Comparison of ENCODE assay signal across 12 mouse cellular contexts in the genomic region with DNA sequence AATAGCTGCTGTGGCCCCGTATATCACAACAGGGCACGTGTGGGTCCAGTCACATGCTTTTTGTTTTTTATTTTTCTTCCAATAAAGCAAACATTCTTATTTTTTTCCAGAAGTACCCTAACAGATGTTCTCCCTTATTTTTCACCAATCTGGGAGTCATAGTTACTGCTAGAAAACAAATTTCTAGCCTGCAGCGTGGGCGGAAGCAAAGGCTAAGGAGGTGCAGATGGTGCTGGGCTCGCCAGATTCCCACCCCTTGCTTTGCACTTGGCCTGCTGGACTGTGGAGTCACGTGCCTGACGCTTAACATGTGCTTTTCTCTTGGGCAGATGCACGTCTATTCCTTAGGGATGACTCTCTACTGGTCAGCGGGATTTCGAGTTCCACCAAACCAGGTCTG. TPM values are rescaled to one million over a fixed set of nuclear protein-coding genes. Genes with fewer than 3 reads are reported as not detected.
DNase-seq lines count a peak whose midpoint lies in the region; ATAC-seq lines count a peak whose summit lies in the region.
"Had no signal": no experiment of that assay in that cellular context is flagged by ENCODE, and none has a peak within 500 bp of the region (broad histone marks: within the 10 kb centered on the region; RNA-seq: fewer than 3 reads in every experiment).

No protein-coding gene starts in this region.

- H3K4me1 ChIP-seq in kidney, embryonic 15.5 days, result peaks cover 6% of the 10 kb centered on the region; the same call in 1 of the 2 replicates
- no peaks in the 10 kb centered on the region for H3K4me1 ChIP-seq in embryonic facial prominence, embryonic 11.5 days (ENCODE audit: control insufficient read depth, insufficient read depth, low read length)
- H3K4me1 ChIP-seq: forebrain, embryonic 10.5 days; liver, embryonic 13.5 days had no signal

- no peak for ATAC-seq in kidney, embryonic 15.5 days (replicated peaks; ENCODE audit: low FRiP score)
- ATAC-seq in embryonic facial prominence, embryonic 11.5 days (replicated peaks; ENCODE audit: insufficient number of reproducible peaks, low FRiP score, low TSS enrichment, low read depth), result no peak
- ATAC-seq in cerebellum, adult (ENCODE audit: insufficient number of reproducible peaks, low FRiP score, low TSS enrichment), result no peak
- no peak for ATAC-seq in CD4-positive, CD25-positive, alpha-beta regulatory T cell, adult 4 months

- WGBS in kidney, embryonic 15.5 days, result 68% methylated on average over 10 of the region's 10 CpGs
- 67% methylated on average over 10 of the region's 10 CpGs for WGBS in embryonic facial prominence, embryonic 11.5 days

- no peaks in the 10 kb centered on the region for H3K9me3 ChIP-seq in kidney, embryonic 15.5 days (replicated peaks)
- H3K9me3 ChIP-seq in embryonic facial prominence, embryonic 11.5 days (replicated peaks; ENCODE audit: control insufficient read depth, low read length), result no peaks in the 10 kb centered on the region
- H3K9me3 ChIP-seq: forebrain, embryonic 10.5 days; liver, embryonic 13.5 days had no signal

- no peaks in the 10 kb centered on the region for H3K36me3 ChIP-seq in kidney, embryonic 15.5 days
- no peaks in the 10 kb centered on the region for H3K36me3 ChIP-seq in embryonic facial prominence, embryonic 11.5 days (replicated peaks; ENCODE audit: control insufficient read depth, insufficient read depth, low read depth, low read length)
- H3K36me3 ChIP-seq: forebrain, embryonic 10.5 days; liver, embryonic 13.5 days had no signal

- no peak overlapping the region for H3K4me3 ChIP-seq in kidney, embryonic 15.5 days (replicated peaks)
- H3K4me3 ChIP-seq in embryonic facial prominence, embryonic 11.5 days (ENCODE audit: low read depth, low read length), result no peak overlapping the region
- H3K4me3 ChIP-seq: forebrain, embryonic 10.5 days; liver, embryonic 13.5 days had no signal

- no peak overlapping the region for H3K4me2 ChIP-seq in kidney, embryonic 15.5 days
- no peak overlapping the region for H3K4me2 ChIP-seq in embryonic facial prominence, embryonic 11.5 days (ENCODE audit: low read depth, low read length)
- H3K4me2 ChIP-seq: liver, embryonic 13.5 days had no signal

- H3K27me3 ChIP-seq in kidney, embryonic 15.5 days, result no peaks in the 10 kb centered on the region
- H3K27me3 ChIP-seq in embryonic facial prominence, embryonic 11.5 days (ENCODE audit: control insufficient read depth, insufficient read depth, low read length), result no peaks in the 10 kb centered on the region
- H3K27me3 ChIP-seq: liver, embryonic 13.5 days had no signal

- no peak overlapping the region for H3K9ac ChIP-seq in kidney, embryonic 15.5 days
- no peak overlapping the region for H3K9ac ChIP-seq in embryonic facial prominence, embryonic 11.5 days (replicated peaks; ENCODE audit: low read length)
- H3K9ac ChIP-seq: liver, embryonic 13.5 days had no signal

- peak; percentile 7 to 13 for DNase-seq in kidney, postnatal 36 days
- DNase-seq in embryonic facial prominence, embryonic 11.5 days (ENCODE audit: low spot score), result peak; percentile 48
- DNase-seq in heart, adult 8-10 months (ENCODE audit: low spot score), result peak; percentile 60
- DNase-seq in lung, postnatal 25 days (ENCODE audit: low spot score), result peak; percentile 39
- DNase-seq in urinary bladder, adult 2 months (ENCODE audit: low spot score), result no peak
- DNase-seq: cerebellum, adult 2 months; liver, embryonic 13.5 days; retina, postnatal 1 day had no signal

- no peak overlapping the region for H3K27ac ChIP-seq in kidney, embryonic 15.5 days
- H3K27ac ChIP-seq in embryonic facial prominence, embryonic 11.5 days (replicated peaks; ENCODE audit: low read depth, low read length), result no peak overlapping the region
- H3K27ac ChIP-seq: forebrain, embryonic 10.5 days; liver, embryonic 13.5 days had no signal

RNA-seq across cellular contexts. Expression of a gene that starts 29.1 kb away (rescaled TPM):
- polyA plus RNA-seq in kidney, embryonic 15.5 days (2015; fragmentation: Nextera tagmentation; extraction: Ambion mirVana), result 0.05 TPM in 1 of 2 replicates, not detected in the other
- polyA plus RNA-seq in embryonic facial prominence, embryonic 11.5 days (2014; fragmentation: Nextera tagmentation; extraction: Ambion mirVana), result 0.04 TPM in 2 replicates
- total RNA-seq in heart, adult 8-10 months (2022), result under 1 TPM in 1 of 4 experiments, not detected in 3; 0.16 TPM
- not detected for polyA plus RNA-seq in CD4-positive, CD25-positive, alpha-beta regulatory T cell, adult 4 months (2017; shearing (Covaris generic))
- 0.07 and 0.13 TPM in 2 replicates for polyA plus RNA-seq in urinary bladder, adult 2 months (2012; rRNA removed)
- polyA plus RNA-seq: forebrain, embryonic 10.5 days; liver, embryonic 13.5 days had no signal

RNA-seq across cellular contexts. Expression of a gene that starts 53.7 kb away (rescaled TPM):
- polyA plus RNA-seq in kidney, embryonic 15.5 days (2015; fragmentation: Nextera tagmentation; extraction: Ambion mirVana), result 17.8 and 19.9 TPM in 2 replicates
- polyA plus RNA-seq in embryonic facial prominence, embryonic 11.5 days (2014; fragmentation: Nextera tagmentation; extraction: Ambion mirVana), result 22.0 and 22.4 TPM in 2 replicates
- total RNA-seq in heart, adult 8-10 months (2022), result 10 to 100 TPM; 21.7 to 27.6 (median 23.0) TPM
- 10 to 100 TPM; 13.0 to 20.6 TPM for polyA plus RNA-seq in CD4-positive, CD25-positive, alpha-beta regulatory T cell, adult 4 months (2017; shearing (Covaris generic))
- 15.2 and 16.1 TPM in 2 replicates for polyA plus RNA-seq in urinary bladder, adult 2 months (2012; rRNA removed)
